Mouse (Mus musculus) forebrain, embryonic 11.5 days (tissue): ENCODE data around the gene Ctbp2. TPM values are rescaled to one million over a fixed set of nuclear protein-coding genes. Genes with fewer than 3 reads are reported as not detected.

Source experiments
- ATAC-seq: fragments of 200-750 bp; cut with Nextera tagmentation; replicated peaks from 2 replicates; pipeline ENCODE4 v1.8.0; 2017; ENCODE audit warnings: moderate TSS enrichment; ENCODE audit not compliant: low FRiP score
- DNase-seq: peaks from one replicate; pipeline ENCODE4 v3.0.0-alpha.2; 2017; ENCODE audit warnings: low spot score
- H3K27ac ChIP-seq: fragments of 300-500 bp; sonication (generic); 2 replicates; pipeline ENCODE4 v1.5.1; 2014; ENCODE audit warnings: low read depth, low read length
- H3K27me3 ChIP-seq: fragments of 300-500 bp; sonication (generic); 2 replicates; pipeline ENCODE4 v1.6.1; 2014; ENCODE audit warnings: mild to moderate bottlenecking, low read length, mixed read lengths; ENCODE audit not compliant: control insufficient read depth, insufficient read depth
- H3K36me3 ChIP-seq: fragments of 300-500 bp; sonication (generic); 2 replicates; pipeline ENCODE4 v1.6.1; 2014; ENCODE audit warnings: mild to moderate bottlenecking, low read length, moderate library complexity, mixed read lengths; ENCODE audit not compliant: control insufficient read depth, insufficient read depth
- H3K4me1 ChIP-seq: fragments of 300-500 bp; sonication (generic); replicated peaks from 2 replicates; pipeline ENCODE4 v1.6.1; 2014; ENCODE audit warnings: low read length, mixed read lengths; ENCODE audit not compliant: control insufficient read depth, insufficient read depth
- H3K4me2 ChIP-seq: fragments of 300-500 bp; sonication (generic); 2 replicates; pipeline ENCODE4 v1.6.1; 2014; ENCODE audit warnings: low read depth, mild to moderate bottlenecking, low read length, moderate library complexity, mixed read lengths; ENCODE audit not compliant: severe bottlenecking
- H3K4me3 ChIP-seq: fragments of 300-500 bp; sonication (generic); 2 replicates; pipeline ENCODE4 v1.5.1; 2014; ENCODE audit warnings: low read depth, low read length
- H3K9ac ChIP-seq: fragments of 300-500 bp; sonication (generic); 2 replicates; pipeline ENCODE4 v1.6.1; 2014; ENCODE audit warnings: low read length
- H3K9me3 ChIP-seq: fragments of 300-500 bp; sonication (generic); 2 replicates; pipeline ENCODE4 v1.6.1; 2016; ENCODE audit warnings: low read length, mixed read lengths; ENCODE audit not compliant: control insufficient read depth
- WGBS: fragments of 180-500 bp; shearing (Covaris S2); extraction: QIAGEN DNeasy Blood & Tissue Kit; methylation state at CpG from one replicate; pipeline ENCODE4 v1.1.7; 2014; 5-methylcytosine and 5-hydroxymethylcytosine counted together
- polyA plus RNA-seq: library from polyadenylated mRNA; unstranded; fragments of >200 nt; fragmentation: Nextera tagmentation; extraction: Ambion mirVana; gene quantifications from 2 replicates; pipeline ENCODE4 v1.2.1, GENCODE M21; 2014

The Ctbp2 gene
- polyA plus RNA-seq, 1 experiment from 2014 or later, result 137 TPM

DNA sequence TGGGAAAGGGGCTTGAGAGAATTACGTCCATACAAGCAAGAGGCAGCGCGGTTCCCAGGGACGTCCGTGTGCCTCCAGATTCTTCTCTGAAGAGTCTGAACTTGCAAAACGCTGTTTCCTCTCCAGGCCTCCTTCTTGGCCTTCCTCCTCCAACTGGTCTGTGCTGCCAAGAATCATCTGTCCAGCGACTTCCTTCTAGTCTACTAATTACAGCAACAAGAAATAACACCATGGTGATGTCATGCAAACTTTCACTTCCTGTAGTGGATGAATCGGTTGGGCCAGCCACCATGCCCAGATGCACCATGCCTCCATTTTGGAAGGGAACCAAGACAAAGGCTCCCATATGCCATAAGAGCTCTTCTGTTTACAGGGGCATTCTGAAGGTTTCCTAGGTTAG is 71.3 kb downstream of the Ctbp2 start:
- 90% methylated on average over 8 of the region's 8 CpGs for WGBS
- H3K4me1 ChIP-seq, result no peaks in the 10 kb centered on the region
- DNase-seq (no peak), ATAC-seq (no peak)
- H3K4me3 ChIP-seq, result no peak overlapping the region
- no peaks in the 10 kb centered on the region for H3K27me3 ChIP-seq
- no peaks in the 10 kb centered on the region; the same call in 1 of the 2 replicates for H3K36me3 ChIP-seq
- H3K9me3 ChIP-seq, result no peaks in the 10 kb centered on the region
- no peak overlapping the region for H3K9ac ChIP-seq
- H3K27ac ChIP-seq, result no peak overlapping the region
- H3K4me2 ChIP-seq, result no peak overlapping the region

DNA sequence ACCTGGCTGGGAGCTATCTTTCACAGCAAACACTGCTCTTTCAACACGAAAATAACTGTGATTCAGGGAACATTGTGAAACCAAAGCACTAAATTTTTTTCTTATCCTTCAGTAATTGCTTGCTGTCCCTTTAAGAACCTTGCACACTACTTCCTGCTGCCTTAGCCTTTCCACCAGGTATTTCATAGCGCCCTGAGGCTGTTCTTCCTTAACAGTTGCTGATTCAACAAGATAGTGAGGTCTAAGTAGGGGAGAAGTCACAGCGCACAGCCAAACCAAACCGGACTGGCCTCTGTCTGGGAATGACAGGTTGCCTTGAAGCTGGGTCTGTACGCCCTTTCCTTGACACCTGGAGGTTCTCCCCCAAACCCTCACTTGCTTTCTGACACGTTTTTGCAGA is 73.5 kb downstream of the Ctbp2 start:
- Histone ChIP-seq H3K36me3 (no peaks in the 10 kb centered on the region; the same call in 1 of the 2 replicates), H3K9me3 (no peaks in the 10 kb centered on the region), H3K4me2 (no peak overlapping the region), H3K9ac (no peak overlapping the region), H3K4me1 (no peaks in the 10 kb centered on the region), H3K27ac (no peak overlapping the region), H3K27me3 (no peaks in the 10 kb centered on the region), H3K4me3 (no peak overlapping the region)
- ATAC-seq, result no peak
- WGBS, result 80% methylated on average over 6 of the region's 6 CpGs
- no peak for DNase-seq

DNA sequence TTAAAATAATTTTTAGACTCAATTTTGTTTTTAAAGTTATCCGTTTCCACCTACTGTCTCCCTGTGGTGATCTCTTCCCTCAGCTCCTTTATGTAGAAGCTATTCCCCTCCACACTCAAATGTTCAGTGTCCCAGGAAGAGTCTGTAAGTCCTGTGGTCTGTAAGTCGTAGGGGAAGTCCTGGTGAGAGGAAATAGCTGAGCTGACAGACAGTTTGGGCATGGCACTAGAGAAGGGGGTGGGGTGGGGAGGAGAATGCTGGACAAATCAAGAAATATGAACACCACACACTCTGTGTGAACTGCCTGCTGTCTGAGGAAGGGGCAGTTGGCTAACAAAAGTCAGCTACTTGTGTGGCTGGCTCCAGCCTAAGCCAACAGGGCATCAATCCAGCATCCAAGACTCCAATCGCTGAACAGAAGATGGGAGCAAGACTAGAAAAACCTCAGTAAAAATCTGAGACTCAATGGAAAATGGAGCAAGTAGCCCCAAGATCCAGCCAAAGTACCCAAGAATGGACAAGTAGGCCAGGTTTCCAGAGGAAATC is 76.0 kb downstream of the Ctbp2 start:
- no peaks in the 10 kb centered on the region for H3K27me3 ChIP-seq
- H3K27ac ChIP-seq, result no peak overlapping the region
- no peaks in the 10 kb centered on the region for H3K9me3 ChIP-seq
- no peak overlapping the region for H3K4me2 ChIP-seq
- H3K9ac ChIP-seq, result no peak overlapping the region
- no peak overlapping the region for H3K4me3 ChIP-seq
- no peak for ATAC-seq
- WGBS, result 82% methylated on average over 3 of the region's 3 CpGs
- H3K4me1 ChIP-seq, result no peaks in the 10 kb centered on the region
- no peaks in the 10 kb centered on the region for H3K36me3 ChIP-seq
- DNase-seq, result no peak

DNA sequence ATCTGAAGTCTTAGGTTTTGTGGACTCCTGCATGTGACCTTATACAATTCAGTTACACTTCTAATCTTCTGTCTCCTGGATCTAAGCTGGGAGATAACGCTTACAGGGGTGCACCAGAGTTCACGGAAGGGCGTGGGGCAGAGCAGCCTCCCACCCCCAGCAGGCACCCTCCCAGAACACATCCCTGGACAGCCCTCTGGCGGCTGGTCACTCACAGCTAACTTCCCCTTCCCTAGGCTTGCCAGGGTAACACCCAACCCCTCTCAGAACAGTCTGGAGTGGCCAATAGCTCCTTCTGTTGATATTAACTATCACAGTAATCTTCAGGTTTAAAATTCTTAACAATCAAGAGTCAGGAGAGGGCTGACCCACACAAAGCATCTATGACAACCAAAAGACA is 76.9 kb downstream of the Ctbp2 start:
- no peaks in the 10 kb centered on the region for H3K36me3 ChIP-seq
- no peaks in the 10 kb centered on the region for H3K27me3 ChIP-seq
- no peak for DNase-seq
- H3K27ac ChIP-seq, result no peak overlapping the region
- no peaks in the 10 kb centered on the region for H3K9me3 ChIP-seq
- no peak overlapping the region for H3K4me3 ChIP-seq
- H3K9ac ChIP-seq, result no peak overlapping the region
- ATAC-seq, result no peak
- H3K4me1 ChIP-seq, result no peaks in the 10 kb centered on the region
- WGBS, result 84% methylated on average over 4 of the region's 4 CpGs
- H3K4me2 ChIP-seq, result no peak overlapping the region

DNA sequence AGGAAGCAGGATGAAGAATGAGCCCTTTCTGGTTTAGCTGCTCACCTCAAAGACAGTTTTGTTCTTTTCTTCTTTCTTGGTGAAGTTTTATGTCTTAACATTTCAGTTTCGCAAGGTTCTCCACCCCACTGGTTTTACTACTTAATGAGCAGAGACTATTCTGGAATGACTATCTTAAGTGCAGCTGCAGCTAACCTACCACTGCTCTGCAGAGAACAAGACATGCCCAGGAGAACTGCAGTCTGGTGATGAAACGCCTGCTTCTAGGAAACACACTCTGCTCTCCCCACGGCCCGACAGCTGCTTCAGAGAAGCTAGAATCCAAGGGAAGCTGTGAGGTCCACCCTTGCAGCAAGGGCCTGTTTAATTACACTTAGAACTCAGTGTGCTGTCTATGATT is 79.4 kb downstream of the Ctbp2 start:
- H3K4me2 ChIP-seq, result no peak overlapping the region
- ATAC-seq, result no peak
- no peak overlapping the region for H3K9ac ChIP-seq
- no peaks in the 10 kb centered on the region for H3K36me3 ChIP-seq
- no peak for DNase-seq
- H3K9me3 ChIP-seq, result no peaks in the 10 kb centered on the region
- WGBS, result 83% methylated on average over 4 of the region's 4 CpGs
- no peaks in the 10 kb centered on the region for H3K4me1 ChIP-seq
- no peak overlapping the region for H3K27ac ChIP-seq
- no peaks in the 10 kb centered on the region for H3K27me3 ChIP-seq
- H3K4me3 ChIP-seq, result no peak overlapping the region

DNA sequence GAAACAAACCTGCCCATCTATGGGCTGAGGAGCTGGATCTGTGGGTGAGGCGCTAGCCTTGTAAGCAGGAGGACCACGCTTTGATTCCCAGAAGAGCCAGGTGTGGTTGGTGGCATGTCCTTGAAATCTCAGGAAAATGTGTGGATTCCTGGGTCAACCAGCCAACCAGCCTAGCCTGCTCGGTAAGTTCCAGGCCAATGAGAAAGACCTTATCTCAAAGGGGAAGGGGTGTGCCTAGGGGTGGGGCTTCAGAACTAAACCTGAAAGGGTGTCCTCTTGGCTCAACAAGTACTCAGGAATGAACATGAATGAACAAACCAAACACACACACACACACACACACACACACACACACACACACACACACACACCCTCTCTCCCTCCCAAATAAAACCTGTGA is 82.4 kb downstream of the Ctbp2 start:
- H3K27ac ChIP-seq, result no peak overlapping the region
- H3K4me1 ChIP-seq, result peaks cover 8% of the 10 kb centered on the region
- H3K4me3 ChIP-seq, result no peak overlapping the region
- DNase-seq (no peak), ATAC-seq (no peak)
- no peak overlapping the region for H3K4me2 ChIP-seq
- no peaks in the 10 kb centered on the region for H3K27me3 ChIP-seq
- no peak overlapping the region for H3K9ac ChIP-seq
- WGBS, result 80% methylated on average over 3 of the region's 3 CpGs
- H3K36me3 ChIP-seq, result no peaks in the 10 kb centered on the region
- H3K9me3 ChIP-seq, result no peaks in the 10 kb centered on the region

DNA sequence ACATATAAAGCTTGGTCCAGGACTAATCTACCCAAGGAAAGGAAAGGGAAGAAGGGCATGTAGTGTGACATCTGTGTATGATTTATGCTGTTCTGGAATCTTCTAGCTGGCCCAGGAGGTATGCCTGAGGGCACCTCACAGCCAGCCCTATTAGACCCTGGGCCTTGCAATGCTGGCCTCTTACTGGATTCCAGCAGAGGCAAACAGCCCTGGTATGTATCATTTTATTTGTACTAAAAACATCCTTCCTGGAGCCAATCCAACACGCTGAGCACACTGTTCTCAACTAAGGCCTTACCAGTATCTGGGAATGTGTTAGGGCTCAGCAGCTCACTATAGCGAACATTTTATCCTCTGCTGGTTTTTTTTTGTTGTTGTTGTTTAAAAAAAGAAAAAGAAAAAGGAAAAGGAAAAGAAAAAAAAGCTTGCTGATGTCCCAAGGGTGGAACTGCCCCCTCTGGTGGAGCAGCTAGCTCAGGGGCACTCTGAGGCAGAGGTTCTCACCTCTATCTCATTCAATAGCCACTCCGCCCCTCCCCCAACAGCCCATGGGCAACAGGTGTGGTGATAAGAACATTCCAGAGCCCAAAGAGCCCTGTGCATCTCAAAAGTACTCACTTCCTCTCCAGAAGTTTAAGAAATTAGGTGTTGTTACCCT is 83.3 kb downstream of the Ctbp2 start:
- Histone ChIP-seq H3K27me3 (no peaks in the 10 kb centered on the region), H3K4me1 (peaks cover 10% of the 10 kb centered on the region), H3K9me3 (no peaks in the 10 kb centered on the region), H3K9ac (no peak overlapping the region), H3K4me3 (no peak overlapping the region), H3K36me3 (no peaks in the 10 kb centered on the region), H3K27ac (no peak overlapping the region), H3K4me2 (no peak overlapping the region)
- WGBS, result 81% methylated on average over 3 of the region's 3 CpGs
- DNase-seq (no peak), ATAC-seq (no peak)

DNA sequence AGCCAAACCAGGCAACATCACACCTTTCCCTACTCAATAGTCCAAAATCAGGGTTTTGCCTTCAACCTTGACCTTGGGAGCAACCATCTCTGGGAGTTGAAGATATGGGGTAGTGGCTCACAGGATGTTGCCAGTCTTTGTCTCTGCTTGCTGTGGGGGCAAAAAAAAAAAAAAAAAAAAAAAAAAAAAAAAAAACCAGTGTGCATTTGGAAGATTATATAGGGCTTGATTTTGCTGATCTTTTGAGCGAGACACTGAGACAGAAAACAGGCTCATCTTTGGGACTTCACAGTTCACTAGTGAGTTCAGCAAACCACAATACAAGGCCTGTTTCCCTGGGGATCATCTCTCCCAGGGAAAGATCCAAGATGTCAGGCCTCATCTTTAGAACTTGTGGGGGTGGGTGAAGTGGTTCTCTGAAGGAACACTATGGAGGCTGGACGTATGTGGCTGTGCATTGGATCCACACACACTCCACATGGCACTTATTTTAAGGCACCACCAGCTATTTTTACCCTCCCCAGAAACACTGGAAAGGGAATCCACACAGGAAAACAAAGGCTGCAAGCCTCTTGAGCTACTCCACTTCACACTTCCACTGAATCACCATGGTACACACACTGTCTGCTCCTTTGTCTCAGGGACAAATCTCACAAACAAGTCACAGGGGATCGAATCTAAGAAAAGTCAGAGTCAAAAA is 84.4 kb downstream of the Ctbp2 start:
- Histone ChIP-seq H3K9ac (no peak overlapping the region), H3K4me2 (no peak overlapping the region), H3K36me3 (no peaks in the 10 kb centered on the region), H3K27me3 (no peaks in the 10 kb centered on the region), H3K9me3 (no peaks in the 10 kb centered on the region), H3K27ac (no peak overlapping the region), H3K4me3 (no peak overlapping the region), H3K4me1 (peaks cover 10% of the 10 kb centered on the region)
- 80% methylated on average over 3 of the region's 3 CpGs for WGBS
- ATAC-seq (no peak), DNase-seq (no peak)
